Mouse (Mus musculus) stomach, postnatal 0 days (tissue): ENCODE results near the gene Ifitm1.

Experiments
- CTCF ChIP-seq: IDR thresholded peaks from 2 replicates; pipeline ENCODE4 v1.5.1; 2016; ENCODE audit warnings: antibody characterized with exemption, low read depth, mild to moderate bottlenecking, moderate library complexity
- EP300 ChIP-seq: optimal IDR thresholded peaks from 2 replicates; pipeline ENCODE3; 2016; ENCODE audit warnings: antibody characterized with exemption

GRCm38 (mm10) chr7:140954733-140955071 is 12.3 kb upstream of the Ifitm1 start:
- no peak for TF ChIP-seq CTCF
- TF ChIP-seq EP300 = no peak
